Mouse (Mus musculus) hematopoietic stem cell, adult 5-6 weeks (primary cell): ENCODE measurements at regions not wholly inside any gene's neighbourhood (a gene's known extent, or its start where the extent isn't known, plus 50 kb on each side); places are given as distances from the start of the nearest gene placed in this dataset.
A peak's percentile ranks its signal among the peaks of the same experiment; 100 is the strongest.

Experiments
- ATAC-seq, 2 experiments: fragments of 125-278 bp in 1 of 2; replicated peaks in 1 of 2; 2 replicates each; pipeline ENCODE4 v1.8.0; 2016 to 2017; ENCODE audit warnings: inconsistent platforms in 2 of 2, mild to moderate bottlenecking in 2 of 2, moderate number of reproducible peaks in 2 of 2, low read depth in 1 of 2, moderate TSS enrichment in 1 of 2; ENCODE audit not compliant: low FRiP score in 2 of 2, poor library complexity in 2 of 2, severe bottlenecking in 2 of 2, insufficient read depth in 1 of 2, low TSS enrichment in 1 of 2

DNA sequence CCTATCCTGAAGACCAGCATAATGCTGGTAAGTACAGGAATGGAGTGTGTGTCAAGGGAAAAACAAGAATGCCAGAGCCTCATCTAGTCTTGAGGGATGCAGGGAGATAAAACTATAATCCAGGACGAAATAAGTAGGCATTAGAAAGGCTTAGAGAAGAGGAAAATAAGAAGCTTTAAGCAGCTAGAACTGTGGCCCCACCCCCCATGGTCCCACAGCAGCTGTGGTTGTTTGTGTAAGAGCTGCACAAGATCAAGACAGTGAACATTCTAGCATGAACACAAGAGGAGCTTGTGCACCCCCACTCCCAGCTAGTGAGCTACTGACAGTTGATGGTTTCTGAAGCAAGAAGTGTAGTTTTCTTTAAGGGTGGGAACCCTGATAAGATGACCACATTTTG, 315.9 kb downstream of the Tmem135 start:
- no peak for ATAC-seq

DNA sequence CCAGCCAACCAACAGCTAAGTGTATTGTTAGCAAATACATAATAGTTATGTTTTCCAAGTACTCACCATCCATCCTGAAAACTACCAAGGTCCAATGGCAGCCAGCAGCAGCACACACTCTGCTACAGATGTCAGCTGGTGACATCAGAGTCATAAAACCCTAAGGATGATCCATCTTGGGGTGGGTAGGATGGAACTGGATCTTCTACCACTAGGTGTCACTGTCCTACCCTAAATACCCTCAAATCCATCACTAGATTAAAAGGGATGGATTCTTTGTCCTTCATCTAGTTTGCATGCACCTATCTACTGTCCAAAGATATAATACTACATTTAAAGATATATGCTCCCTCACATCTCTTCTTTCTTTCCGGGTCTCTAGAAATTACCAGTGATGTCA, 317.7 kb downstream of the Tmem135 start:
- ATAC-seq: peak; percentile 74 to 90

DNA sequence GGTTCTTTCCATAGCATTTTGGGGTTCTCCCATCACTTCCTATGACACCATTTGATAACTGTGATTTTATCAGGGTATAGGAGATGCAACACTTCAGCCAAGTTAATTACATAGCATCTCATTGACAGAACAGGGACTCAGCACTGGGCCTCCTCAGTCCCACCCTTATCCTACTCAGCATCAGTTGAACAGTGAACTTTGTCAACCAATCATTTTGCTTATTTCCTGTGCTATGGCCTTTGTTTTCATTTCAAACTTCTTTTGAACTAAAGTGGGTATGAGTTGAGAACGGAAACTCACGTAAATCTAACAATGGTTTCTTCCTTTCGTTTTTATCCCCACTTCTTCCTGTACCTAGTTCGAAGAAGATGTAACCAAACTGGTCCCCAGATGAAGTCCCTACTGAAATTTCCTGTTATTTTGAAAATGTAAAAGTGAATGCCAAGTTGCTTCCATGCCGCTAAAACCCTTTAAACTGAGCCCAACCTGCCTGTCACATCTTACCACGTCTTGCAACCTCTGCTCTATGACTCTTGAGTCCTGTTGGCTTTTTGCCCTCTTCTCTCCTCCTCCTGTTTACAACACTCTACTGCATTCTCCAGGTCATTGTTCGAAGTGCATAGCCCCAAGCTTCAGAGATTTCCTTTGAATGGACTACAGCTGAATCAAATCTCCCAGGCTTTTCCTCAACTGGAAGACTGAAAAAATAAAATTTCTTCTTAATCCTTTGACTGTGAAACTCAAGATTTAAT, 329.9 kb downstream of the Tmem135 start:
- no peak for ATAC-seq

DNA sequence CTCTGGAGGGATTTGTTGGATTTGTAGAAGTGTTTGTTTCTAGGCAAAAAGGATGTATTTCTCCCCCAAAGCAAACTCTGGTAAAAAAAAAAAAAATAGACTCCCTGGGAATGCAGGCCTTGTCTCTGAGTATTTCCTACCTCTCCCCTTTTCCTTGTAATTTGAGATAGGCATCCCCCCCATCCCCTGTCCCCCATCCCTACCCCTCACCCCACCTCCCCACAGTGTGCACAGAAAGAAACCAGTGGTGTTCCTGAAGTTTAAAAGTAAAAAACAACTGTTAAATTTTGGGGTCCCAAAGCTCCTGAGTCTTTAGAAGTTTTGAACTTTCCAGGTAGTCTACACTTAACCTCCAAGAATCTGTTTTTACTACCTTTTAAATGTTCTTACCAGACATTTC, 334.0 kb downstream of the Tmem135 start:
- ATAC-seq: no peak

DNA sequence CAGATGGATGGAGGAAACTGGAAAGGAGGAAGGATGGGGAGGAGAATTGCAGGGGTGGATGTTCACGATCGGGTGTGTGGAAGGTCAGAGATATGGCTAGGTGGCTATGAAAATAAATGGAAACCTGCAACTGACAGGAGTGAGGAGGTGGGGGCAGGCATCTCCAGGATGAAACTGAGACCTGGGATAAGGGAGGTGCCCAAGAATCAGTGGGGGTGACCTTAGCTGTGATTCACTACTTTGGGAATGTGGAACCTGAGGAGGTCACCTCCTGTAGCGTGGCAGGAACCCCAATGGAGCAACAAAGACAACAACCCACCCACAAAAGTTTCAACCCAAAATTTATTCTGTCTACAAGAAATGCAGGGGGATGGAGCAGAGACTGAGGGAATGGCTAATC, 339.6 kb downstream of the Tmem135 start:
- no peak for ATAC-seq

DNA sequence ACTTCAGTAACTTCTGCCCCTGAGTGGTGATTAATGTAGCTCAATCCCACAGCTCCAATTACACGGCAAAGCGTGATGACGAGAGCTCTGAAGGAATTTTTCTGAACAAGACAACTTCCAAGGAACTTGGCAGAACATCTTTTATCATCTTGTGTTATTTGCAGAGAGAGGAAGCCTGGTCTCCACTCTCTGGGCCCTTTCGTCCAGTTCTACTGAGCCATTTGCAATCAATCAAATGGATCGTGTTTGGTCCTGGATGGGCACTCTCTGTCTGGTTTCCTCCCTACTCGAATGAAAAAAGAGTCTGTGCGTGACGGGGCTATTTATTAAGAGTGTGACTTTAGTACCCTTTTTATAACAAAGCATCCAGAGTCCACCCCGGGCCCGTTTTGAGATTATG, 340.4 kb downstream of the Tmem135 start:
- ATAC-seq: no peak

DNA sequence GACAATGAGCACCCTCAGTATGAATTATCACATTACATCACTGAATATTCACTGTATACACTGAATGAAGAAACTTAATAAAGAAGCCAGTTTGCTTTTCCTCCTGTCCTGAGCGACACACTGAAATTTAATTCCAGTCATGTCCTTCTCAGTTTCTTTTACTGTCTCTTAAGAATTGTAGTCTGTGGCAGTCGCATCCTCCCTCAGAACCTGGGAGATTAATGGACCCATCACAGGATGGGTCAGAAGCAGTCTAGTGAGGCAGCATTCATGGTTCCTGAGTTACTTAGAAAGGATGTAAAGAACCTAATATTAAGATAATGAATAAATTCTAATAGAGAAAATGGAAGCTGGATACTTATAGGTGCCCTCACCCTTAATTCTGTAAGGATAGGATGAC, 349.5 kb downstream of the Tmem135 start:
- ATAC-seq: no peak

DNA sequence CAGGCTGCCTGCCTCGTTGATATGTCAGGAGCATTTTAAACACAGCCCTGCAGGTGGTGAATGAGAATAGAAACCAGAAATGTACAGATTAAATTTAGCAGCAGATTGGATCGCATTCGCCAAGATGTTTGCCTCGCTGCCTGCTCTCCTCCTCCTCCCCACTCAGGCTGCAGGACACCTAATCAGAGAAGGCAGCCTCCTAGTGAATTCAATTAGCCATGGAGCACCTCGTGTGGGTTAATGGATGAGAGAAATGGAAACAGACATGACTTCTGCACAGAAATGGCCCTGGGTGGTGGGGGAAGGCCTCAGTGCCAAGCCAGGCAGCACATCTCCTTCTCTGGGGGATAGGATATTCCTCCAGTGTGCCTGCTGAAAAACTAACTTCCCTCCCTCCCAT, 352.8 kb downstream of the Tmem135 start:
- 0 out of 4 replicates have a peak, but pooled peaks of 1 of the 2 experiments have one; percentile 17 for ATAC-seq

DNA sequence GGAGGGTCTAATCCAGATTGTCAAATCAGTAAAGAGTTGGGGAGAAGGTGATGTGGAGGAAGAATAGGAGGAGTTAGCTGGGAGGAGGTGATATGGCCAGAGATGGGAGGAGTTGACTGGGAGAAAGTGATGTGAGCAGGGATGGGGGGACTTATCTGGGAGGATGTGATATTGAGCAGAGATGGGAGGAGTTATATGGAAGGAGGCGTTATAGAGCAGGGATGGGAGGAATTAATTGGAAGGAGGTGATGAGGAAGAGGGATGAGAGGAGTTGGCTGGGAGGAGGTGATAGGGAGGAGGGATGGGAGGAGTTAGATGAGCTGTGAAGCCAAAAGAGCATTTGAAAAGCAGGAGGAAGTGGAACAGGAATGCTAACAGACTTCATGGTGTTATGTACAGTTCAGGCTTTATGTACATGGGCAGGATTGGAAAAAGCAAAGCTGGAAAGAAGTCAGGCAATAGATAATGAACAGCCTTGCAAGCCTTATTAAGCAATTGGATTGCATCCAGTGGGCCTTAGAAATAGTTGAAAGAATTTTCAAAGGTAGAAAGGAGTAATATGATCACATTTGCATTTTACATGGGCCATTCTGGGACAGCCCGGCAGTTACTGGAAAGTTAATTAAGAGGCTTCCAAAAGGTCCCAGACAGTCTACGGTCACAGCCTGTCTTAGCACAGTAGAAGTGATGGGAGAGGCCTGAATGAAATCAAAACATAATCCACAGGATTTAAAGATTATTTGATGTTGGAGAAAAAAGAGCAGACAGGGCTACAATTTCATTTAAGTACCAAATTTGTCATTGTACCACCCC, 357.4 kb downstream of the Tmem135 start:
- no peak for ATAC-seq

DNA sequence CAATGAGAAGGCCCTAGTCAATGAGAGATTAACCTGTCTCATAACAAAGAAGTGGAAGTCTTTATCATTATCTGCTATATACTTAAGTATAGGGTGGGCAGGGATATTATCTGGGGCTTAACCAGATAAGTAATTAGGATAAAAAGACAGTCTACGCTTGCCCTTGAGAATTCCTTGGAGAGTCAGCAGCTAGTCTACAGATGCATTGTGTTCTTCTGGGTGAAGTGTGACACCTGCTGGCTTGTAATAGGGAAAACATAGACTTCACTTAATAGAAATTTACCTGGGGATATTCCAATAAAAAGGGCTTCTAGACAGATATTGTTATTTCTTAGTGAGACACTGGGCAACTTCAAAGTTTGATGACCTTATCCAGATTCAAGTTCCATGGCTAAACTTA, 361.0 kb downstream of the Tmem135 start:
- ATAC-seq: peak in 1 of 2 experiments; percentile 29; a peak in 1 of 4 replicates

DNA sequence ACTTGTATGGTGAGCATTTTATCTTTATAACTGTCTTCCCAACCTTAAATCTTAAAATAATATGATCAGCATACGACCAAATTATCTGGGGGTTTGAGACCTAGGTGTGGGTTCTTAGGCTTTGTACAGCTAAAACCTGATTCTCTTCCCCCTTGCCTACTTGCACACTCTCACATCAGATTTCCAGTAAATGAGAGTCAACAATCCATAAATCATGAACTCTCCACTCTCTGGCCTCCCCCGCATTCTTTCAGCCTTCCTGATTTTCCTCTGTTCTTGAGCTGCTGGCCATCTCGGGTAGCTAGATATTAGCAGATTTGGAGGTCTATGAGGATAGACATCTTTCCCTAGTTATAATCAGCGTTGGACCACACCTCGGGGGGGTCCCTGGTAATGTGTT, 362.7 kb downstream of the Tmem135 start:
- no peak for ATAC-seq

DNA sequence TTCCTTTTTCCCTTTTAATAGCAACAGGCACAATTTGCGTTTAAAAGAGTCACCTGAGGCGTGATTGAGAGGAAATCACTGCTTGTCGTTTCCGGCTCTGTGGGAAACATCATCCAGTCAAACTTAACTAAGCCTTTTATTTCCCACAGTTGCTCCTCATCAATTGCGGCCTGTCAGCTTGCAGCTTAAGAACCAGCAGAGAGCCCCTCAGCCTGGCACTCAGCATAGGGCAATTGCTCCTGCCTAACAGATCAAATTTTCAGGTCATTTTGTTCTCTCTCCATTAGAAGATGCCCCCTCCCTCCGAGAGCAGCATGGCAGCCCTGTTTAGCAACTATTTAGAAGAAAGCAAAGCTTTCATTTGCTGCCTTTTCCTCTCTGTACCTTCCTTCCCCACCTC, 363.9 kb downstream of the Tmem135 start:
- ATAC-seq: no peak

DNA sequence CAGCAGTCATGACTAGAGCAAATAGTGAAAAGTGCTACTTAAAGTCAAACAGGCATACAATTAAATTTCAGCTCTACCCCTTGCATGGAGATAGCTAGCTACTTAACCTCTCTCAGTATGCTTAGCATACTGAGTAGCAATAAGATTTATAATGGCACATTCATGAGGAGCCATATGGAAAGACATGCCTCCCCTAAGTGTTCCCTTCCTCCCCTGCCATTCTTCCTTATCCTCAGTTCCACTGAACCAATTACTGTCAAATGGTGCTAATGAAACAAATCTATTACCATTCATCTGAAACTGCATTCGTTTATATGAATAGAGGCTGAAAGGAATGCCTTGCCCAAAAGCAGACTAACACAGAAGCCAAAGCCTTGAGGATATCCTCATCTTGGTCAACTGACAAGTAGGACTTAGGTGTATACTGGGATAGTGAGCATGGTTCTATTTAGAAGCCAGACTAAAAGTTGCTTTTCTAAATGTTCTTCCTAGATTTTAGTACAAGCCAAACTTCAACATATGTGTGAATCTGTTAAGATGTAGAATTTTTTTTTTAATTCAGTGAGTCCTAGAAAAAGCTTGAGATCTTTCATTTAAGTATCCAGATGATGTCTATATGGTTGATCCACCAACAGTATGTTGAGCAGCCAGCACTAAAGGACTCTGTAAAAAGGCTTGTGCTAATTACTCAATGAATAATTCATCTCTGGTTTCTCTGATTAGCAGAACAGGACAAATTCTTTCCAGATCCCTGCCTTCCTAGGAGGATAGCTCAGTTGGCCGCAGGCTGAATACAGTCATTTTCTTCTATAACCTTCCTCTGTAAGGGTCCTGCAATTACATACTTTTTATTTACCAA, 368.7 kb downstream of the Tmem135 start:
- ATAC-seq: no peak

DNA sequence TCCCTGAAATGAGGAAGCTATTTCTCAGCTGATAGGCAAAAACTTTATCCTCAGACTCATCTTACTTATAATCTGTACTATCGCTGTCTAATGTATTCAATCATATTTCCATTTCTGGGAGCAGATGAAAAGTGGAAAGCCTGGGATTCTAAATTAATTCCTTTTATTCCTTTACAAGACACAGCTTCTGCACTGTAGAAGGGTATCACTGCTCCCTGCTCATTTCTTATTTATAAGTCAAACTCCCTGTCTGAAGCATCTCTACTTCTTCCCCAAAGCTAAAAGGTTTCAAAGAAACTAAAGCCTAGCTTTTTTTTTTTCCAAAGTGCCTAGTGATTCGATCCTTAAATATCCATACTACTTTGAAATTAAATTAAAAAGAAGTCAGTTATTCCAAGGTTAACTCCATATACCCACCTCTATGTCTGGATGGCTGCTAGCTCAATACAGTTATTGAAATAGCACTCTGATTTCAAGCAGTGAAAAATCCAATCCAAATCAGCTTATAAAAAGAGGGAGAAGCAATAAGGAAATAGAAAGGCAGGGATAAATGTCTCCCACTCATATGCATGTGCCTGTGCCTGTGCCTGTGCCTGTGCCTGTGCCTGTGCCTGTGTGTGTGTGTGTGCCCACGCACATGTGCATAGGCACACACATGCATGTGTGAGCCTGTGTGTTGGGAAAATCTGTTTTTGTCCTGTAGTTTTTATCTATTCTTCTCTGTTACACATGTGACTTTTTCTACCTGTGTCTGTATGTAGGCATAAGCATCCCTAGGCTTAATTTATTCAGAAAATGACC, 380.6 kb downstream of the Tmem135 start:
- ATAC-seq: no peak

DNA sequence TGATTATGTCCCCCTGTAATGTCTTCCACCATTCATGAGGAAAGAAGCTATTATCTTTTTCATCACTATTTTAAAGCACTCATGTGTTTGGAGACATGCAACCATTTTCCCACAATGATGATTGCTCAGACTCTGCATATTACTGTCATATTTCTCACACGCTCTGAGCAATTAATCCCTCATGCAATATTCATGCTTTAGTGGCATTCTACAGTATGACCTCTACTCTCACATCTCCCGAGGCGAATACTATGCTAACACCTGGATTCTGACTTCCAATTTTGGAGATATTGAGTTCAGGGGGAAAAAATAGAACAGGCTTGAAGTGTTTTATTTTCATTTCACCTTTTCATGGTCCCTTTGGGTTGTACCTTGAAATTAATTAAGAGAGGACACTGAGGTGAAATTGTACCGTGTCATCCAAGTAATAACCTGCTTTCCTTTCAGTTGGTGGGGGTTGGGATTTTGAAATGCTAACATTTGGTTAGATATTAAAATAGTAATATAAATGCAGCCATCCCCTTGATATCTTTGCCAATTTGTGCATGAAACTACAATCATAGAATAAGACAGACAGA, 405.1 kb downstream of the Tmem135 start:
- no peak for ATAC-seq

DNA sequence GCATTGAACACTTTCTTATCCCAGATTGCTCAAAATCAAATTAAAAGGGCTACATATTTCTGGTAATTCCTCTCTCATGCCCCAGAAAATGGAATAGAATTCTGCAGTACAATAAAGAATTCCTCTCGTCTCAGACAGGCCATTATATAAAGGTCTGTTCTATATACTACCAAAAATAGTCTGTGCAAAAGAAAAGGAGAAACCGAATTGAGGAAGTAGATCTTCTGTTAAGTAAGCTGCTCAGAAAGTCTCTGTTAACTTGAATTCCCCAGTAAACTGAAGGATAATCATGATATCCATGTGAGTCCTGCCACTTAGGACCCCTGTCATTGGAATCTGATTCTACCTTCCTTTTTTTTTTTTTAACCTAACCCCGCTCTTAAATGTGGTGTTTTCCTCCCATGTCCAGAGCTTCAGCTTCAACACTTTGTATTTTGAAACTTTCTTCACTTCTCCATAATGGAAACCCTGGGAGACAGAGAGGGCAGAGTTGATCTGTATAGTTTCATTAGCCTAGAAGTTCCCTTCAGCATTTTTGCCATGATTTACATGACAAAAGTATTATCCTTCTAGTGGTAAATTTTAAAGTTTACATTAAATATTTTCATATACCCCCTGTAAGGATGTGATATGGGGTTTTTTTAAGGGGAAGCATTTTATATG, 406.1 kb downstream of the Tmem135 start:
- ATAC-seq: peak in 1 of 2 experiments; percentile 65; a peak in 2 of 4 replicates
